Mouse (Mus musculus) lung, adult 2 months (tissue): ENCODE measurements around the gene Rgp1. TPM values are rescaled to one million over a fixed set of nuclear protein-coding genes. Genes with fewer than 3 reads are reported as not detected.
A peak's percentile ranks its signal among the peaks of the same experiment; 100 is the strongest.

Source experiments
- DNase-seq: peaks from one replicate; pipeline ENCODE4 v3.0.0; 2022
- H3K4me1 ChIP-seq: fragments of 200-500 bp; 2 replicates; pipeline ENCODE4 v1.6.1; 2011; ENCODE audit warnings: low read length; ENCODE audit not compliant: control insufficient read depth, insufficient read depth
- H3K4me3 ChIP-seq: fragments of 200-500 bp; replicated peaks from 2 replicates; pipeline ENCODE3; 2011; ENCODE audit warnings: low read depth, mild to moderate bottlenecking, control low read depth, low read length; ENCODE audit errors: extremely low read depth
- CTCF ChIP-seq: fragments of 200-500 bp; IDR thresholded peaks from 2 replicates; pipeline ENCODE4 v1.5.1; 2011; ENCODE audit warnings: mild to moderate bottlenecking, low read length, control low read depth; ENCODE audit not compliant: insufficient read depth
- POLR2A ChIP-seq: fragments of 200-500 bp; IDR thresholded peaks from 2 replicates; pipeline ENCODE4 v1.6.1; 2011; ENCODE audit warnings: low read depth, mild to moderate bottlenecking, control low read depth, low read length, borderline replicate concordance; ENCODE audit errors: extremely low read depth
- WGBS: fragments of 180-500 bp; shearing (Covaris S2); methylation state at CpG from one replicate; pipeline ENCODE4 v1.1.7; 2018; 5-methylcytosine and 5-hydroxymethylcytosine counted together
- polyA plus RNA-seq: library from polyadenylated mRNA; depleted of rRNA; stranded (reverse); fragments of >200 nt; gene quantifications from 2 replicates; pipeline ENCODE4 v1.2.3, GENCODE M21; 2012; rRNA removed

Rgp1 gene
- polyA plus RNA-seq, 1 experiment, result 47.3 TPM

DNA sequence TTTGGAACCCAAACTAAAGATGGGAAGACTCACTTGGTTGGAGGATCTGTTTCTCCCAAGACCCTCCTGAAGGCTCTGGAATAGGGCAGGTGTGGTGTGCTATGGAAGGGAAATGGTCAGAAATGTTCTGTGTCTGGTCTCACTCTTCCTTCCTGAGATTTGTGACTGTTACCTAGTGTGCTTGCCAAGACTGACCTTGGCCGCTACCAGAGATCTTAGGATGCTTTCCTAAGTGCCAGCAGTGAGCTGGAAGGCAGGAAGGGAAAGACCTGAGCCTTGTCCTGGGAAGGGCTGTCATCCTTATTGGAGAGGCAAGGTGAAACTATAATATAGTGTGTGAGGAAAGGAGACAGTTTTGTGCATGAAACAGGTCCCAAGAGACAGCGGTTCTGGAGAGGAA lies 55.2 kb downstream of the Rgp1 start:
- H3K4me3 ChIP-seq, result no peak overlapping the region
- no peak for TF ChIP-seq CTCF
- no peak for TF ChIP-seq POLR2A
- DNase-seq, result no peak
- H3K4me1 ChIP-seq, result peaks cover 4% of the 10 kb centered on the region; the same call in 1 of the 2 replicates
- WGBS, result 76% methylated on average over 2 of the region's 2 CpGs

DNA sequence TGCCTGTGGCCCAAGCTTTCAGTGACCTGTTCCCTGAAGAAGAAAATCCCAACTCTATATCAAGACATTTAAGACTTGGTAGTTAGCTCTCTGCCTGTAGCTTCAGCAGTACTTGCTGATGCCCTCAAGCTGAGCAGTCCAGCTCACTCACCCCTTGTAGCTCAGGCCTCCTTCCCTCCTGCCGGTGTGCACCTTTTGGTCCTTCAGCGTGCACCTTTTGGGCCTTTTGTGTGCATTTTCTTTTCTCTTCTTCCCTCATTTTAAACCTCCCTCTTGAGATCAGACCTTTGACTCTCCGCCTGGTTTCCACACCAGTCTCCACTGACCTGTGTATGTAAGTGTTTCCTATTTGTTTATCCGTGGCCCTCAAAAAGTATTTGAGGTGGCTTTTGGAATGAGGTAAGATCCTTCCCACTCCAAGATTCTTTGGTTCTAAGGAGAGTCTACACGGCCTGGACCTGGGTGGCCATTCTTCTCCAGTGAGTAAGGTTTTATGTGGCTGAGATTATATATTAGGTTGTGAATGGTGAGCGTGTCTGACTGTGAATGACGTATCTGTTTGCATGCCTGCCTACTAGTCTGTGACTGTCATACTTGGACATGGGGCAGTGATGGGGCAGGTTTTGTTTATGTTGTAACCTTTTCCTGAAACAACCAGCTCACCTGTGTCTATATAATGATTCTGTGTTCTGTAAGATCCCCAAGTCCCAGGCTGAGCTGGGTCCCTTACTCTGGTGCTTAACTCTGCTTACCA lies 56.3 kb downstream of the Rgp1 start:
- H3K4me1 ChIP-seq, result peaks cover 4% of the 10 kb centered on the region; the same call in 1 of the 2 replicates
- TF ChIP-seq CTCF, result no peak
- TF ChIP-seq POLR2A, result no peak
- WGBS, result 80% methylated on average over 7 of the region's 7 CpGs
- DNase-seq, result peak; percentile 4
- H3K4me3 ChIP-seq, result no peak overlapping the region

DNA sequence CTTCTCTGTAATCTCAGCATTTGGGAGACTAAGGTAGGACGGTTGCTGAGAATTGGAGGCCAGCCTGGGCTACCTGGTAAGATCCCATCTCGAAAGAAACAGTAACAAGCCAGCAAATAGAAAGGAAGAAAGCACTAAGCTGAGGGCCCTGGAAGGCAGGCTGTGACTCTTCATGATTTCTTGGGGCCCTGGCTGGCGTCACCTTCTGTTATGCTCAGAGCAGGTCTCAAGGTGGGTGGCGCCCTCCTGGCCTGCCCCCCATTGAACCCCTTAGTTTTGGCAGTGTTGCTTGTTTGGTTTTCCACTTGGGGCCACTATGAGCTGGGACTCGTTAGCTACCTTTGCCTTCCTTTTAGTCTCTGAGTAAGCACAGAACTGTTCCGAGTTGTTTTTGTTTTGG lies 58.2 kb downstream of the Rgp1 start:
- TF ChIP-seq POLR2A, result no peak
- TF ChIP-seq CTCF, result no peak
- DNase-seq, result no peak
- WGBS, result 73% methylated on average over 6 of the region's 6 CpGs
- Histone ChIP-seq H3K4me3 (no peak overlapping the region), H3K4me1 (peaks cover 4% of the 10 kb centered on the region; the same call in 1 of the 2 replicates)

Other genes with a start within 250 kb of the Rgp1 start
- 91.1 and 92.8 TPM in 2 replicates for gene Rusc2, start 196.7 kb upstream of the Rgp1 start, polyA plus RNA-seq
- 14.4 and 15.8 TPM in 2 replicates for gene Fam166b, start 149.6 kb upstream of the Rgp1 start, polyA plus RNA-seq
- 83.6 and 83.9 TPM in 2 replicates for gene Tesk1, start 136.8 kb upstream of the Rgp1 start, polyA plus RNA-seq
- 3.4 and 6.2 TPM in 2 replicates for gene Cd72, start 124.1 kb upstream of the Rgp1 start, polyA plus RNA-seq
- 0.85 and 1.2 TPM in 2 replicates for gene Sit1, start 95.0 kb upstream of the Rgp1 start, polyA plus RNA-seq
- 191 and 235 TPM in 2 replicates for gene Ccdc107, start 85.8 kb upstream of the Rgp1 start, polyA plus RNA-seq
- 4.7 and 6.9 TPM in 2 replicates for gene Arhgef39, start 79.0 kb upstream of the Rgp1 start, polyA plus RNA-seq
- 1.8 and 1.9 TPM in 2 replicates for gene Car9, start 71.7 kb upstream of the Rgp1 start, polyA plus RNA-seq
- gene Tpm2, start 55.0 kb upstream of the Rgp1 start, polyA plus RNA-seq, result 32.3 and 129 TPM in 2 replicates
- gene Creb3, start 16.4 kb upstream of the Rgp1 start, polyA plus RNA-seq, result 86.4 and 95.1 TPM in 2 replicates
- gene Tln1, start 16.0 kb upstream of the Rgp1 start, polyA plus RNA-seq, result 179 and 197 TPM in 2 replicates
- gene Gba2, start 158 bp downstream of the Rgp1 start, polyA plus RNA-seq, result 19.4 and 26.0 TPM in 2 replicates
- 0.24 TPM in 1 of 2 replicates, not detected in the other for gene Msmp, start 5.8 kb downstream of the Rgp1 start, polyA plus RNA-seq
- gene Npr2, start 53.2 kb downstream of the Rgp1 start, polyA plus RNA-seq, result 77.5 and 97.5 TPM in 2 replicates
- 12.1 and 14.7 TPM in 2 replicates for gene Spag8, start 74.9 kb downstream of the Rgp1 start, polyA plus RNA-seq
- gene Hint2, start 77.8 kb downstream of the Rgp1 start, polyA plus RNA-seq, result 61.6 and 71.6 TPM in 2 replicates
- 13.1 and 17.3 TPM in 2 replicates for gene Tmem8b, start 90.3 kb downstream of the Rgp1 start, polyA plus RNA-seq
- 0.04 and 0.15 TPM in 2 replicates for gene Fam221b, start 90.4 kb downstream of the Rgp1 start, polyA plus RNA-seq
- not detected in 2 replicates for gene Olfr70, start 122.1 kb downstream of the Rgp1 start, polyA plus RNA-seq
- 0.37 and 0.67 TPM in 2 replicates for gene Olfr71, start 131.5 kb downstream of the Rgp1 start, polyA plus RNA-seq
- 14.4 and 15.1 TPM in 2 replicates for gene Hrct1, start 148.5 kb downstream of the Rgp1 start, polyA plus RNA-seq
- 5.7 and 9.4 TPM in 2 replicates for gene Spaar, start 151.3 kb downstream of the Rgp1 start, polyA plus RNA-seq
- gene Olfr159, start 192.3 kb downstream of the Rgp1 start, polyA plus RNA-seq, result 0.13 TPM in 1 of 2 replicates, not detected in the other
- gene Olfr156, start 245.2 kb downstream of the Rgp1 start, polyA plus RNA-seq, result not detected in 2 replicates